Mouse (Mus musculus) thymus, adult 2 months (tissue): ENCODE results near the gene Fam227a. TPM values are rescaled to one million over a fixed set of nuclear protein-coding genes. Genes with fewer than 3 reads are reported as not detected.

Source experiments
- DNase-seq: peaks from one replicate; pipeline ENCODE4 v3.0.0; 2021
- H3K27ac ChIP-seq: fragments of 200-500 bp; 2 replicates; pipeline ENCODE4 v1.5.1; 2012; ENCODE audit warnings: low read length, control low read depth; ENCODE audit not compliant: control insufficient read depth, insufficient read depth
- H3K27me3 ChIP-seq: fragments of 200-500 bp; 2 replicates; pipeline ENCODE4 v1.6.1; 2012; ENCODE audit warnings: mild to moderate bottlenecking, low read length, moderate library complexity, mixed read lengths; ENCODE audit not compliant: control insufficient read depth, insufficient read depth
- H3K36me3 ChIP-seq: fragments of 200-500 bp; 2 replicates; pipeline ENCODE4 v1.6.1; 2012; ENCODE audit warnings: mild to moderate bottlenecking, low read length, moderate library complexity; ENCODE audit not compliant: control insufficient read depth, insufficient read depth
- H3K4me1 ChIP-seq: fragments of 200-500 bp; replicated peaks from 2 replicates; pipeline ENCODE4 v1.6.1; 2012; ENCODE audit warnings: low read length; ENCODE audit not compliant: control insufficient read depth, insufficient read depth
- H3K4me3 ChIP-seq: fragments of 200-500 bp; 2 replicates; pipeline ENCODE4 v1.5.1; 2012; ENCODE audit warnings: mild to moderate bottlenecking, low read length, control low read depth, moderate library complexity; ENCODE audit not compliant: control insufficient read depth, insufficient read depth
- CTCF ChIP-seq: fragments of 200-500 bp; IDR thresholded peaks from 2 replicates; pipeline ENCODE4 v1.5.1; 2012; ENCODE audit warnings: mild to moderate bottlenecking, control low read depth, low read length, moderate library complexity, borderline replicate concordance; ENCODE audit not compliant: control insufficient read depth, poor library complexity, insufficient read depth; ENCODE audit errors: extremely low read depth
- POLR2A ChIP-seq: fragments of 200-500 bp; IDR thresholded peaks from 2 replicates; pipeline ENCODE4 v1.6.1; 2012; ENCODE audit warnings: mild to moderate bottlenecking, low read length, control low read depth, moderate library complexity; ENCODE audit not compliant: control insufficient read depth, poor library complexity, insufficient read depth; ENCODE audit errors: extremely low read depth
- WGBS: fragments of 180-500 bp; shearing (Covaris S2); methylation state at CpG from one replicate; pipeline ENCODE4 v1.1.7; 2018; 5-methylcytosine and 5-hydroxymethylcytosine counted together
- polyA plus RNA-seq: library from polyadenylated mRNA; depleted of rRNA; stranded (reverse); fragments of >200 nt; gene quantifications from 2 replicates; pipeline ENCODE4 v1.2.3, GENCODE M21; 2012

Fam227a gene
- polyA plus RNA-seq, 1 experiment: 1.0 TPM

GRCm38 (mm10) chr15:79670249-79670971 is 11.7 kb upstream of the Fam227a start, which contains the start of gene Tomm22:
Tomm22 (plus strand) TSS chr15:79670861.
- DNase-seq: peak; percentile 89
- Histone ChIP-seq H3K27ac (no peak within 1 kb of the TSS), H3K27me3 (no peaks in the 10 kb centered on the region), H3K4me1 (peaks cover 5% of the 10 kb centered on the region), H3K36me3 (peaks cover 25% of the 10 kb centered on the region), H3K4me3 (peak within 1 kb of the TSS; percentile 86)
- TF ChIP-seq POLR2A (peak; percentile 68; the same call in 1 of the 2 replicates), CTCF (0 out of 2 replicates have a peak, but pooled peaks have one; percentile 59)
- WGBS: 20% methylated on average over 33 of the region's 33 CpGs

GRCm38 (mm10) chr15:79669195-79669594 is 10.4 kb upstream of the Fam227a start:
- no peak for DNase-seq
- WGBS: 93% methylated on average over 10 of the region's 10 CpGs

GRCm38 (mm10) chr15:79664666-79665065 is 5.9 kb upstream of the Fam227a start:
- TF ChIP-seq CTCF (no peak), POLR2A (no peak)
- no peak for DNase-seq
- no peaks in the 10 kb centered on the region for H3K36me3 ChIP-seq
- H3K27me3 ChIP-seq: no peaks in the 10 kb centered on the region
- no peak overlapping the region for H3K4me3 ChIP-seq
- WGBS: 98% methylated on average over 8 of the region's 8 CpGs
- peaks cover 2% of the 10 kb centered on the region for H3K4me1 ChIP-seq
- H3K27ac ChIP-seq: no peak overlapping the region

More at GRCm38 (mm10) chr15:79669195-79669594, 10.4 kb upstream of the Fam227a start:
- Histone ChIP-seq H3K27me3 (no peaks in the 10 kb centered on the region), H3K36me3 (peaks cover 13% of the 10 kb centered on the region), H3K4me1 (peaks cover 5% of the 10 kb centered on the region), H3K27ac (no peak overlapping the region), H3K4me3 (no peak overlapping the region)
- TF ChIP-seq CTCF: no peak

- DNase-seq: peak; percentile 64
- no peak for TF ChIP-seq POLR2A
- peak; percentile 69; the same call in 1 of the 2 replicates for TF ChIP-seq CTCF
- Histone ChIP-seq H3K4me3 (no peak overlapping the region), H3K27me3 (no peaks in the 10 kb centered on the region), H3K36me3 (no peaks in the 10 kb centered on the region), H3K4me1 (peaks cover 10% of the 10 kb centered on the region), H3K27ac (no peak overlapping the region)
- 80% methylated on average over 4 of the region's 4 CpGs for WGBS
Measured at GRCm38 (mm10) chr15:79661852-79662251, 3.1 kb upstream of the Fam227a start.

GRCm38 (mm10) chr15:79657837-79658530 is 772 bp downstream of the Fam227a start:
- no peaks in the 10 kb centered on the region for H3K36me3 ChIP-seq
- peaks cover 10% of the 10 kb centered on the region for H3K4me1 ChIP-seq
- H3K27ac ChIP-seq: no peak overlapping the region
- no peaks in the 10 kb centered on the region for H3K27me3 ChIP-seq
- no peak for TF ChIP-seq POLR2A
- TF ChIP-seq CTCF: peak; percentile 35; the same call in 1 of the 2 replicates
- H3K4me3 ChIP-seq: peak overlapping the region; percentile 85
- WGBS: under 1% methylated on average over 16 of the region's 16 CpGs
- DNase-seq: peak; percentile 85

- no peaks in the 10 kb centered on the region for H3K27me3 ChIP-seq
- H3K4me1 ChIP-seq: peaks cover 10% of the 10 kb centered on the region
- H3K27ac ChIP-seq: no peak overlapping the region
- no peak for TF ChIP-seq POLR2A
- no peak for TF ChIP-seq CTCF
- WGBS: 98% methylated on average over 14 of the region's 14 CpGs
- H3K36me3 ChIP-seq: no peaks in the 10 kb centered on the region
- DNase-seq: no peak
- no peak overlapping the region for H3K4me3 ChIP-seq
Measured at GRCm38 (mm10) chr15:79656451-79656850, 2.3 kb downstream of the Fam227a start.

GRCm38 (mm10) chr15:79651481-79651880 is 7.3 kb downstream of the Fam227a start:
- Histone ChIP-seq H3K4me3 (no peak overlapping the region), H3K4me1 (no peaks in the 10 kb centered on the region), H3K27me3 (no peaks in the 10 kb centered on the region), H3K27ac (no peak overlapping the region), H3K36me3 (no peaks in the 10 kb centered on the region)
- 93% methylated on average over 4 of the region's 4 CpGs for WGBS
- TF ChIP-seq POLR2A: no peak
- TF ChIP-seq CTCF: peak; percentile 54; the same call in 1 of the 2 replicates
- DNase-seq: no peak
